Mouse (Mus musculus): ENCODE results near the gene Nudt13. TPM values are rescaled to one million over a fixed set of nuclear protein-coding genes. Genes with fewer than 3 reads are reported as not detected.
A peak's percentile ranks its signal among the peaks of the same experiment; 100 is the strongest.

Nudt13 gene
- polyA plus RNA-seq (2012; ENCODE audit: insufficient read depth, insufficient read length, missing spikeins), result 35.8 and 36.6 TPM in 2 replicates

- peaks cover 17% of the 10 kb centered on the region for H3K4me1 ChIP-seq (ENCODE audit: control insufficient read depth, insufficient read depth, low read length)
- peak within 1 kb of the TSS; percentile 73 for H3K4me3 ChIP-seq (ENCODE audit: insufficient read depth, low read length)
- TF ChIP-seq POLR2A (IDR thresholded peaks at IDR 0.05; ENCODE audit: borderline replicate concordance, low read depth, low read length), result no peak
- no peak within 1 kb of the TSS; the same call in 1 of the 2 replicates for H3K27ac ChIP-seq (ENCODE audit: insufficient read depth, low read depth, low read length)
Observed at GRCm38 (mm10) chr14:20294117-20294892, at the start of gene Nudt13. Gene Nudt13 (plus strand): TSS chr14:20294697.

GRCm38 (mm10) chr14:20245318-20245717, 49.2 kb upstream of the Nudt13 start:
- Histone ChIP-seq H3K4me1 (ENCODE audit: control insufficient read depth, insufficient read depth, low read length) (no peaks in the 10 kb centered on the region), H3K4me3 (ENCODE audit: insufficient read depth, low read length) (no peak overlapping the region), H3K27ac (ENCODE audit: insufficient read depth, low read depth, low read length) (no peak overlapping the region)
- TF ChIP-seq POLR2A (IDR thresholded peaks at IDR 0.05; ENCODE audit: borderline replicate concordance, low read depth, low read length), result no peak

- Histone ChIP-seq H3K4me1 (ENCODE audit: control insufficient read depth, insufficient read depth, low read length) (no peaks in the 10 kb centered on the region), H3K4me3 (ENCODE audit: insufficient read depth, low read length) (no peak overlapping the region), H3K27ac (ENCODE audit: insufficient read depth, low read depth, low read length) (no peak overlapping the region)
- no peak for TF ChIP-seq CTCF (IDR thresholded peaks at IDR 0.05; ENCODE audit: low read depth, low read length)
- no peak for TF ChIP-seq POLR2A (IDR thresholded peaks at IDR 0.05; ENCODE audit: borderline replicate concordance, low read depth, low read length)
Observed at GRCm38 (mm10) chr14:20245861-20246260, 48.6 kb upstream of the Nudt13 start.

GRCm38 (mm10) chr14:20246811-20247266, 47.7 kb upstream of the Nudt13 start:
- no peak for TF ChIP-seq POLR2A (IDR thresholded peaks at IDR 0.05; ENCODE audit: borderline replicate concordance, low read depth, low read length)
- no peak for TF ChIP-seq CTCF (IDR thresholded peaks at IDR 0.05; ENCODE audit: low read depth, low read length)
- Histone ChIP-seq H3K4me1 (ENCODE audit: control insufficient read depth, insufficient read depth, low read length) (no peaks in the 10 kb centered on the region), H3K27ac (ENCODE audit: insufficient read depth, low read depth, low read length) (no peak overlapping the region), H3K4me3 (ENCODE audit: insufficient read depth, low read length) (no peak overlapping the region)

- Histone ChIP-seq H3K4me3 (ENCODE audit: insufficient read depth, low read length) (no peak overlapping the region), H3K4me1 (ENCODE audit: control insufficient read depth, insufficient read depth, low read length) (no peaks in the 10 kb centered on the region), H3K27ac (ENCODE audit: insufficient read depth, low read depth, low read length) (no peak overlapping the region)
- TF ChIP-seq CTCF (IDR thresholded peaks at IDR 0.05; ENCODE audit: low read depth, low read length) (no peak), POLR2A (IDR thresholded peaks at IDR 0.05; ENCODE audit: borderline replicate concordance, low read depth, low read length) (no peak)
Observed at GRCm38 (mm10) chr14:20248001-20248400, 46.5 kb upstream of the Nudt13 start.

GRCm38 (mm10) chr14:20250237-20251171, 44.0 kb upstream of the Nudt13 start:
- H3K27ac ChIP-seq (ENCODE audit: insufficient read depth, low read depth, low read length), result no peak overlapping the region
- no peaks in the 10 kb centered on the region for H3K4me1 ChIP-seq (ENCODE audit: control insufficient read depth, insufficient read depth, low read length)
- no peak overlapping the region for H3K4me3 ChIP-seq (ENCODE audit: insufficient read depth, low read length)
- TF ChIP-seq CTCF (IDR thresholded peaks at IDR 0.05; ENCODE audit: low read depth, low read length), result no peak
- TF ChIP-seq POLR2A (IDR thresholded peaks at IDR 0.05; ENCODE audit: borderline replicate concordance, low read depth, low read length), result no peak

GRCm38 (mm10) chr14:20258185-20259113, 36.0 kb upstream of the Nudt13 start:
- Histone ChIP-seq H3K4me3 (ENCODE audit: insufficient read depth, low read length) (no peak overlapping the region), H3K4me1 (ENCODE audit: control insufficient read depth, insufficient read depth, low read length) (no peaks in the 10 kb centered on the region), H3K27ac (ENCODE audit: insufficient read depth, low read depth, low read length) (no peak overlapping the region)
- TF ChIP-seq CTCF (IDR thresholded peaks at IDR 0.05; ENCODE audit: low read depth, low read length) (peak; percentile 78), POLR2A (IDR thresholded peaks at IDR 0.05; ENCODE audit: borderline replicate concordance, low read depth, low read length) (no peak)

GRCm38 (mm10) chr14:20262346-20262745, 32.2 kb upstream of the Nudt13 start:
- no peak overlapping the region for H3K27ac ChIP-seq (ENCODE audit: insufficient read depth, low read depth, low read length)
- no peak for TF ChIP-seq CTCF (IDR thresholded peaks at IDR 0.05; ENCODE audit: low read depth, low read length)
- TF ChIP-seq POLR2A (IDR thresholded peaks at IDR 0.05; ENCODE audit: borderline replicate concordance, low read depth, low read length), result no peak
- H3K4me1 ChIP-seq (ENCODE audit: control insufficient read depth, insufficient read depth, low read length), result no peaks in the 10 kb centered on the region
- H3K4me3 ChIP-seq (ENCODE audit: insufficient read depth, low read length), result no peak overlapping the region

GRCm38 (mm10) chr14:20268421-20268820, 26.1 kb upstream of the Nudt13 start:
- TF ChIP-seq POLR2A (IDR thresholded peaks at IDR 0.05; ENCODE audit: borderline replicate concordance, low read depth, low read length) (no peak), CTCF (IDR thresholded peaks at IDR 0.05; ENCODE audit: low read depth, low read length) (no peak)
- no peaks in the 10 kb centered on the region for H3K4me1 ChIP-seq (ENCODE audit: control insufficient read depth, insufficient read depth, low read length)
- no peak overlapping the region for H3K4me3 ChIP-seq (ENCODE audit: insufficient read depth, low read length)
- H3K27ac ChIP-seq (ENCODE audit: insufficient read depth, low read depth, low read length), result no peak overlapping the region
